Mouse (Mus musculus) liver, embryonic 15.5 days (tissue): ENCODE measurements at regions not wholly inside any gene's neighbourhood (a gene's known extent, or its start where the extent isn't known, plus 50 kb on each side); places are given as distances from the start of the nearest gene placed in this dataset.

Experiments used
- ATAC-seq: fragments of 200-750 bp; cut with Nextera tagmentation; 2 replicates; pipeline ENCODE4 v1.8.0; 2017; ENCODE audit warnings: moderate number of reproducible peaks, mild to moderate bottlenecking, moderate library complexity; ENCODE audit not compliant: insufficient read depth
- H3K27ac ChIP-seq: fragments of 300-500 bp; sonication (generic); replicated peaks from 2 replicates; pipeline ENCODE4 v1.5.1; 2015; ENCODE audit warnings: mild to moderate bottlenecking, inconsistent platforms
- H3K27me3 ChIP-seq: fragments of 300-500 bp; sonication (generic); 2 replicates; pipeline ENCODE4 v1.6.1; 2015; ENCODE audit warnings: mild to moderate bottlenecking, inconsistent platforms
- H3K36me3 ChIP-seq: fragments of 300-500 bp; sonication (generic); replicated peaks from 2 replicates; pipeline ENCODE4 v1.6.1; 2015; ENCODE audit warnings: moderate library complexity, mild to moderate bottlenecking, inconsistent platforms
- H3K4me1 ChIP-seq: fragments of 300-500 bp; sonication (generic); replicated peaks from 2 replicates; pipeline ENCODE4 v1.6.1; 2015; ENCODE audit warnings: inconsistent platforms
- H3K4me2 ChIP-seq: fragments of 300-500 bp; sonication (generic); 2 replicates; pipeline ENCODE4 v1.6.1; 2015; ENCODE audit warnings: moderate library complexity, mild to moderate bottlenecking, inconsistent platforms
- H3K4me3 ChIP-seq: fragments of 300-500 bp; sonication (generic); replicated peaks from 2 replicates; pipeline ENCODE4 v1.5.1; 2015; ENCODE audit warnings: mild to moderate bottlenecking, inconsistent platforms
- H3K9ac ChIP-seq: fragments of 300-500 bp; sonication (generic); 2 replicates; pipeline ENCODE4 v1.6.1; 2015; ENCODE audit warnings: moderate library complexity, mild to moderate bottlenecking, inconsistent platforms
- H3K9me3 ChIP-seq: fragments of 300-500 bp; sonication (generic); replicated peaks from 2 replicates; pipeline ENCODE4 v1.6.1; 2016; ENCODE audit warnings: inconsistent platforms
- WGBS: fragments of 180-500 bp; shearing (Covaris S2); methylation state at CpG from one replicate; pipeline ENCODE4 v1.1.7; 2015; ENCODE audit warnings: mixed read lengths; ENCODE audit not compliant: insufficient replicate concordance; 5-methylcytosine and 5-hydroxymethylcytosine counted together

DNA sequence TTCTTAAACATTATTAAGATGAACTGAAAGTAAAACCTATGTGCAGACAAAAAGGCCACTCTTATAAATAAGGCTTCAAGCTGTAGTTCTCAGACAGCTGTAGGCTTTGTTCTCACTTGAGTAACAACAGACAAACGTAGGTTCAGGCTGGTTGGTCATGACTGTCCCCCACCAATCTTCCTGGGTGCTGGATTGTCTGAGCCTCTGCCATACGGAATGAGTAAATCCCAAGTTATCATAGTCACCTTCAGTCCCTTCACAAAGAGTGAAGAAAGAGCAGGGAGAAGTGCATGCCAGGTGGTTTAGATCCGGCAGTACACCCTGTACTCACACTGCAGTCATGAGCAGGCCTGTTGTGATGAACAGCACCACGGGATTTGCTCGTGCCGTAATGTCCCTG lies 69.0 kb upstream of the Fndc3a start:
- H3K9me3 ChIP-seq: no peaks in the 10 kb centered on the region
- no peaks in the 10 kb centered on the region for H3K27me3 ChIP-seq
- H3K4me3 ChIP-seq: no peak overlapping the region
- no peaks in the 10 kb centered on the region for H3K36me3 ChIP-seq
- ATAC-seq: no peak
- H3K4me2 ChIP-seq: no peak overlapping the region
- H3K27ac ChIP-seq: no peak overlapping the region
- 62% methylated on average over 6 of the region's 6 CpGs for WGBS
- no peak overlapping the region for H3K9ac ChIP-seq
- no peaks in the 10 kb centered on the region for H3K4me1 ChIP-seq

DNA sequence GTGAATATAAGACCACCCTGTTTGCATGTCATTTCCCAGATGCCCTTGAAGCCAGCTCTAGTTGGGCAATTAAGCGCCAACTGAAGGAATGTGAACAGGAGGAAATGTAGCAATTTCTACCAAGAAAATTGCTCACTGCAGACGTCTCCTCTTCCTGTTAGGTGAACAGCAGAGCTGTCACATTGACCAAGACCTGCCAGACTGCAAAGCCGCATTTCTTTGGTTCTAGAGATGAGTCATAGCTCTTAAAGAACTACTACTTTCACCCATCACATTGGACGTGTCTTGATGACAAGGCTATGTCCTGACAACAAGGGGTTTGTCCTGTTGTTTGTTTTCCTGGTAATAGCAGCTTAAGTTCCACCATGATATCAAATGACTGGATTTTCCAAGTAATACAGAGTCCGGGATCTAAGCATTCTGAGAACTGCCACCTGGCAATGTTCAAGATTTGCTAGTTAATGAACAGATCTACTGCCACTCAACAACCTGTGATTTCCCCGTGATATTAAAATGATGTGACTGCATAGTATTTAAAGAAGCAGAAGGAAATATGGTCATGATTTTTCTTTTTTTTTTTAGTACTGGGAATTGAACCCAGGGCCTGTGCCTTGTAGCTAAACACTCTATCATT lies 68.2 kb upstream of the Fndc3a start:
- H3K9me3 ChIP-seq: no peaks in the 10 kb centered on the region
- ATAC-seq: no peak
- H3K9ac ChIP-seq: no peak overlapping the region
- no peak overlapping the region for H3K4me2 ChIP-seq
- H3K36me3 ChIP-seq: no peaks in the 10 kb centered on the region
- H3K27me3 ChIP-seq: no peaks in the 10 kb centered on the region
- H3K4me1 ChIP-seq: no peaks in the 10 kb centered on the region
- 40% methylated on average over 6 of the region's 6 CpGs for WGBS
- no peak overlapping the region for H3K27ac ChIP-seq
- no peak overlapping the region for H3K4me3 ChIP-seq

DNA sequence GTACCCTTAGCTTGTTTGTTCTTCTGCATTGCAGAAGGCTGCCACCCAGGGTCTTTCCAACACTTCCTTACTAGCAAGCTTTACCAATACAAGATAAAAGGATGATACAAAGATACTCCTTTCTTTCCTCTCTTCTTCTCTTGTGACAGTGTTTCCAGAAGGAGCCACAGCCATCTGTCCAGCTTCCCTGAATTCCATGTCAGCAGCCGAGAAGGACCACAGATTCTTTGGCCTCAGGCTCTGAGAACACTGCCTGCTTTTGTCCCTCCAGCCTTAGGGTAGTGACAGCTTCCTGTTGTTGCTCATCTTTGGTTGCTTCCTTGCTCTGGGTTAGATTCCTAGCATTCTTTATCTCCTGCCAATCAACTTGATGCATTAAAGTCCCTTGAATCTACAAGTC lies 60.4 kb upstream of the Fndc3a start:
- H3K27ac ChIP-seq: no peak overlapping the region
- ATAC-seq: no peak
- no peaks in the 10 kb centered on the region for H3K4me1 ChIP-seq
- H3K4me2 ChIP-seq: no peak overlapping the region
- no peak overlapping the region for H3K9ac ChIP-seq
- no peaks in the 10 kb centered on the region for H3K9me3 ChIP-seq
- no peaks in the 10 kb centered on the region for H3K36me3 ChIP-seq
- WGBS: 42% methylated on average over 1 of the region's 1 CpGs
- H3K27me3 ChIP-seq: no peaks in the 10 kb centered on the region
- H3K4me3 ChIP-seq: no peak overlapping the region

DNA sequence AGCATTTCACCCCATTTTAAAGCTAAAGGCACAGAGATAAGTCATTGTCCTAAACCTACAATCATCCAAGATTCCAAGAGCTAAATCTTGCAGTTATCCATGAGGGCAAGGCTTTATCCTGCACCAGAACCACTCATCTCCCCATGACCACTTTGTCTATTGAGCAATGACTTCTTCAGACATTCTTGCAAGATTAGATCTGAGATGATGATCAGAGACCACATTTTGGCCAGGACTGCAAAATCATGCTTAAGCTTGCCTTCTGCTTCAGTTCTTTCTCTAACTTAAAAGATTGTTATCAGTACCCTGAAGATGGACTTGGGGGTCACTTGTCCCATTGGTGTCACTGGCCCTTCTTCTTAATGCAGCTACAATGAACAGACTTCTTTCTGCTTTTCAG lies 50.3 kb upstream of the Fndc3a start:
- Histone ChIP-seq H3K9ac (no peak overlapping the region), H3K27ac (no peak overlapping the region), H3K4me1 (no peaks in the 10 kb centered on the region), H3K4me2 (no peak overlapping the region), H3K36me3 (no peaks in the 10 kb centered on the region), H3K27me3 (no peaks in the 10 kb centered on the region), H3K9me3 (no peaks in the 10 kb centered on the region), H3K4me3 (no peak overlapping the region)
- no peak for ATAC-seq
